Mouse (Mus musculus) brain, embryonic 14.5 days (tissue): ENCODE data around the gene Lsm14b. TPM values are rescaled to one million over a fixed set of nuclear protein-coding genes. Genes with fewer than 3 reads are reported as not detected.

ENCODE experiments used
- DNase-seq: peaks from one replicate; pipeline ENCODE4 v3.0.0-alpha.2; 2011; ENCODE audit warnings: low read depth
- CTCF ChIP-seq: fragments of 200-500 bp; IDR thresholded peaks from 2 replicates; pipeline ENCODE4 v1.5.1; 2012; ENCODE audit warnings: inconsistent platforms, mild to moderate bottlenecking, moderate library complexity, borderline replicate concordance; ENCODE audit not compliant: insufficient read depth, insufficient read length; ENCODE audit errors: extremely low read depth
- POLR2A ChIP-seq: fragments of 200-500 bp; IDR thresholded peaks from 2 replicates; pipeline ENCODE4 v1.6.1; 2012; ENCODE audit warnings: mild to moderate bottlenecking, inconsistent platforms, borderline replicate concordance; ENCODE audit not compliant: poor library complexity, insufficient read depth, insufficient read length, severe bottlenecking; ENCODE audit errors: extremely low read depth
- polyA plus RNA-seq: library from polyadenylated mRNA; depleted of rRNA; stranded (reverse); fragments of >200 nt; gene quantifications from 2 replicates; pipeline ENCODE4 v1.2.3, GENCODE M21; 2012; rRNA removed

Lsm14b gene
- polyA plus RNA-seq, 1 experiment, result 177 TPM

GRCm38 (mm10) chr2:180069770-180070480 is 45.1 kb downstream of the Lsm14b start:
- DNase-seq, result no peak
- TF ChIP-seq CTCF, result no peak
- no peak for TF ChIP-seq POLR2A

GRCm38 (mm10) chr2:180070481-180071453 is 46.0 kb downstream of the Lsm14b start, which contains the start of gene Mtg2:
Gene Mtg2 (plus strand): TSS chr2:180070588.
- no peak for TF ChIP-seq CTCF
- peak; percentile 96 for TF ChIP-seq POLR2A

GRCm38 (mm10) chr2:180071671-180072070 is 46.9 kb downstream of the Lsm14b start:
- DNase-seq, result no peak
- TF ChIP-seq POLR2A (no peak), CTCF (no peak)

More at GRCm38 (mm10) chr2:180070481-180071453, 46.0 kb downstream of the Lsm14b start, which contains the start of gene Mtg2:
- peak; percentile 96 for DNase-seq

- DNase-seq, result no peak
- TF ChIP-seq POLR2A (no peak), CTCF (no peak)
Measured at GRCm38 (mm10) chr2:180072886-180073285, 48.1 kb downstream of the Lsm14b start.

GRCm38 (mm10) chr2:180077622-180078021 is 52.8 kb downstream of the Lsm14b start:
- no peak for DNase-seq
- TF ChIP-seq POLR2A (no peak), CTCF (no peak)

- no peak for TF ChIP-seq CTCF
- no peak for TF ChIP-seq POLR2A
Measured at GRCm38 (mm10) chr2:180080680-180081079, 55.9 kb downstream of the Lsm14b start.

GRCm38 (mm10) chr2:180083063-180083462 is 58.3 kb downstream of the Lsm14b start:
- no peak for DNase-seq
- TF ChIP-seq POLR2A (no peak), CTCF (no peak)

More at GRCm38 (mm10) chr2:180080680-180081079, 55.9 kb downstream of the Lsm14b start:
- DNase-seq, result no peak

GRCm38 (mm10) chr2:180084565-180084964 is 59.8 kb downstream of the Lsm14b start:
- DNase-seq, result no peak
- TF ChIP-seq CTCF (no peak), POLR2A (no peak)

Other genes with a start within 250 kb of the Lsm14b start
- gene Taf4, start 48.3 kb upstream of the Lsm14b start, polyA plus RNA-seq, result 15.7 and 20.8 TPM in 2 replicates
- gene Psma7, start 17.4 kb downstream of the Lsm14b start, polyA plus RNA-seq, result 324 and 394 TPM in 2 replicates
- 50.2 and 73.1 TPM in 2 replicates for gene Ss18l1, start 17.5 kb downstream of the Lsm14b start, polyA plus RNA-seq
- gene Mtg2, start 45.6 kb downstream of the Lsm14b start, polyA plus RNA-seq, result 36.3 and 39.7 TPM in 2 replicates
- 10.8 and 11.0 TPM in 2 replicates for gene Hrh3, start 79.5 kb downstream of the Lsm14b start, polyA plus RNA-seq
- 35.8 and 47.8 TPM in 2 replicates for gene Osbpl2, start 94.3 kb downstream of the Lsm14b start, polyA plus RNA-seq
- gene Adrm1, start 146.5 kb downstream of the Lsm14b start, polyA plus RNA-seq, result 124 and 148 TPM in 2 replicates
- gene Lama5, start 200.9 kb downstream of the Lsm14b start, polyA plus RNA-seq, result 7.7 and 9.5 TPM in 2 replicates
- 2,108 and 3,314 TPM in 2 replicates for gene Rps21, start 232.4 kb downstream of the Lsm14b start, polyA plus RNA-seq
- gene Cables2, start 248.5 kb downstream of the Lsm14b start, polyA plus RNA-seq, result 58.9 and 62.5 TPM in 2 replicates